Mouse (Mus musculus): ENCODE data around the gene Ip6k1. TPM values are rescaled to one million over a fixed set of nuclear protein-coding genes. Genes with fewer than 3 reads are reported as not detected.
"Not testable (repeated sequence)": the region's sequence is repeated elsewhere in the genome, so short reads cannot be mapped to it uniquely, and the experiment has no call there.

The Ip6k1 gene
- polyA plus RNA-seq, 1 experiment: 222 TPM

DNA sequence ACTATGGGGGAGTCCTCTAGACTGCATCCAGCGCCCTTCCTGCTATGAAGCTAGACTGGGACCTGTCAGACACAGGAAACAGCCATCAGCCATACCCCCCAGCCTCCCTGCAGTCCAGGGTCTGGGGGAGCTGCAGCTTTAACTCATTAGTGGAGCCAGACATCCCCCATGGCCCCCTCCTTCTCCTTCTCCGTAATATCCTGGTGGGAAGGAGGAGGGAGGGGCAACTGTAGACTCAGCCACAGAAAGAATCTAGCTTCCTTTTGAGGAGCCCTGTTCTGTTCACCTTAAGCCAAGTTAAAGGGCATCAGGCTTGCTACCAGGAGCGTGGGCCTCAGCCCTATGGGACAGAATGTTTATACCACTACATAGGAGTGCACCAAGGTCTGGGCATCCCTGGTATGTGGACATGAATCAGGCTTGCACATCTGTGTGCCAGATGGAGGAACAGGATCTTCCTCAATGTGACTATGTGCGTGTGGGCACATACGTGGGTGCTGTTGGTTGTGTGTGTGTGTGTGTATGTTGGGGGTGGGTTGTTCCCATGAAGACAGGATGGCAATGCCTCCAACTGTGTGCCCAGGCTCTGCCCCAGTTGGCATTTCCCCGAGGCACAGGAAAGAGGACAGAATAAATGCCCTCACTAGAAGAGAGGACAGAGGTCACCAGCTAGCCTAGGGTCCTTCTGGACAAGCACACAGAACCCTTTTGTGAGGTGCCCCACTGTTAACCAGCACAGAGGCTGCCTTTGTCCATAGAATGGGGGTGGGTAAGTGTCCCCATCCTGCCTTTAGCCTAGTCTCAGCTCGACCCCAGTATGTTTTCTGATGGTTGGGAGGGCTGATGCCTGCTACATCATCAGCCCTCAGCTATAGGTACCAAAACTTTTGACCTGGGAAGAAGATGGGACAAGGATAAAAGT, 20.4 kb upstream of the Ip6k1 start:
- DNase-seq (ENCODE audit: extremely low spot score in 1 of 2, low spot score in 1 of 2): peak in 1 of 2 experiments; percentile 60

DNA sequence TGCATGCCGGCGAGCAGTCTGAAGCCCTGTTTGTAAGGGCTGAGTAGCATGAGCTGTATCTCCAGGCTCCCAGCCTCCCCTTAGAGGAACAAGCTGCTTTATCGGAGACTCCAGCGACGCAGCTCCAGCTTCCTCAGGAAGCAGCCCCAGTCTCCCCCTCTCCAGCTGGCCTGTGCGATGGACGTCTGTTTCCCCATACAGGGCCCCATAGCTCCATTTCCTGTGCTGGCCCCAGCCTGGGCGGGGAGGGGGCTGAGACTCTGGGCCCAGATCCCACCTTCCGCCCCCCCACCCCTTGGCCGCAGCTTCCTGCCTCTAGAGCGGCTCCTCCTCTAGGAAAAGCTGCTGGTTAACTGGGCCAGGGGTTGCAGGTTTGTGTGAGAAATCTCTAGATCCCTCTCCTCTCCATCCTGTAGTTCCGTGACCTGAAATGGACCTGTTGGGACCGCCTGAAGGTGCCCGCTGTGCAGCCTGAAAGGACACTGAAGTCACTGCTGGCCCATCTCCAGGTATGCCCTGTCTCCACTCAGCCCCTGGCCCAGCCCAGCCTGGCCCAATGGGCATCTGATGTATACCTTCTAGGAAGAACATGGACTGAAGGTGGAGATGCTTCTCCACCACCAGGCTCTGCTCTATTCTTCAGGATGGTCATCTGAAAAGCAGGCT, 19.5 kb upstream of the Ip6k1 start, which contains the start of gene Gm20661:
Gene Gm20661 (plus strand): TSS at position 378 of the 666 bp plus-strand sequence.
- DNase-seq (ENCODE audit: extremely low spot score in 1 of 2, low spot score in 1 of 2): peak in 1 of 2 experiments; percentile 33

DNA sequence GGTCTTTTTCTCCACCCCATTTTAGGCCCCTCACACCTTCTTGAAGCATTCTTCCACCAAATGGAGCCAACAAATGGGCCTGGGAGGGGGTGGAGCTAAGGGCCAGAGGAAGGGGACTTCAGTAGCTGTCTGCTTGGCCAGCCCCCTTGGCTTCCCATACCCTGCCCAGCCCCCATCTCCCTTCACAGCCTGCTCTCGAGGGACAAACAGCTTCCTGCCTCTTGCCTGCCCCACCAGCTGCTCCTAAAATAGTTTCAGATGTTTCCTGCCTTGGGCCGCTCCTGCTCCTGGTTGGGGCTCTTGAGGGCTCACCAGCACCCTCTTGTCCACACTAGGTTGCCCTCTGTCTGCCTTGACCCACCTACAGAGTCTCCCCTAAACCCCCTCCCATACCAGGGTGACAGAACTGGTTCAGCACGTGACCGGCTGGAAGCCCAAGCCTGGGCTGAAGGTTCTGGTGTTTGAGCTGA, 18.8 kb upstream of the Ip6k1 start:
- no peak for DNase-seq (ENCODE audit: extremely low spot score in 1 of 2, low spot score in 1 of 2)

DNA sequence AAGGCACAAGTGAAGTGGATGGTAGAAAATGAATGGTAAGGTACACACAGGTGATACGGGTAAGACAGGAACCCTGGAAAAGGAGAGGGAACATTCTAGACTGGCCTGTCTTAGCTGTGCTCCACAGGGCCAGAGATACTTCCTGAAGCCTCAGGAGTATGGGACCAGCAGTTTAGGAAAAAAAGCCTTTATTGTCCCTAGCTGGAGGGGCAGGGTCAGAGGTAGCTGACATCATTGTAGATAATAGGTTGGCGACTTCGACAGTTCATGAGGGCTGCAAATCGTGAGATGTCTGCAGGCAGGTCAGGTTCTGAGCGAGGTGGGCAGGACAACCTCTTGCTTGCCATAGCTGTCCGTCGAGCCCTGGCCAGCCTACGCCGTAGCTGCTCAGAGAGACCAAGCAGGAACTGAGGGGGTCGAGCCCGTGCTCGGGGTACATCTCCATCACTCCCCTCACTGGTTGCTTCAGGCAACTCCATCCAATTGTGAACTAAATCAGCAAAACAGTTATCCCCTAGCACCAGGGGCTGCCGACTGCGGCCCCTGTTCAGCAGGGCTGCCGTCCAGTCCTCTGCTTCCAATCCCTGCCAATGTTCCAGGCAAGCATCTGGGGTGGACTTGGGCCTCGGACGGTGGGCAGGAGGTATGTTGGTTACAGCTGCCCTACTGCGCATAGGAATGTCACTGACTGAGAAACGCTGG, 18.1 kb upstream of the Ip6k1 start:
- no peak for DNase-seq (ENCODE audit: extremely low spot score in 1 of 2, low spot score in 1 of 2)

DNA sequence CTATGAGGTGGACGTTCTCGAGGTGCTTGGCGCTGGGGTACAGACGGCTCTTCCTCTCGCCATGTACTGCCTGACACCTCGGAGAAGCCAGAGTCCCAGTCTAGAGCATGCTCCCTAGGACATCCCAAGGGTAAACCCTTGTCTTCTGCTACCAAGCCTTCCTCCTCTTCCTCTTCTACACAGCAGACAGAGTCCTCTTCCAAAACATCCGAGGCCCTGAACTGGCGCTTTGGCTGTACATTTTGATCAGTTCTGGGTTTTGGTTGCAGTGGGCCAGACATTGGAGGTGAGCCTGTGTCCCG, 17.6 kb upstream of the Ip6k1 start:
- DNase-seq (ENCODE audit: extremely low spot score in 1 of 2, low spot score in 1 of 2): no peak

DNA sequence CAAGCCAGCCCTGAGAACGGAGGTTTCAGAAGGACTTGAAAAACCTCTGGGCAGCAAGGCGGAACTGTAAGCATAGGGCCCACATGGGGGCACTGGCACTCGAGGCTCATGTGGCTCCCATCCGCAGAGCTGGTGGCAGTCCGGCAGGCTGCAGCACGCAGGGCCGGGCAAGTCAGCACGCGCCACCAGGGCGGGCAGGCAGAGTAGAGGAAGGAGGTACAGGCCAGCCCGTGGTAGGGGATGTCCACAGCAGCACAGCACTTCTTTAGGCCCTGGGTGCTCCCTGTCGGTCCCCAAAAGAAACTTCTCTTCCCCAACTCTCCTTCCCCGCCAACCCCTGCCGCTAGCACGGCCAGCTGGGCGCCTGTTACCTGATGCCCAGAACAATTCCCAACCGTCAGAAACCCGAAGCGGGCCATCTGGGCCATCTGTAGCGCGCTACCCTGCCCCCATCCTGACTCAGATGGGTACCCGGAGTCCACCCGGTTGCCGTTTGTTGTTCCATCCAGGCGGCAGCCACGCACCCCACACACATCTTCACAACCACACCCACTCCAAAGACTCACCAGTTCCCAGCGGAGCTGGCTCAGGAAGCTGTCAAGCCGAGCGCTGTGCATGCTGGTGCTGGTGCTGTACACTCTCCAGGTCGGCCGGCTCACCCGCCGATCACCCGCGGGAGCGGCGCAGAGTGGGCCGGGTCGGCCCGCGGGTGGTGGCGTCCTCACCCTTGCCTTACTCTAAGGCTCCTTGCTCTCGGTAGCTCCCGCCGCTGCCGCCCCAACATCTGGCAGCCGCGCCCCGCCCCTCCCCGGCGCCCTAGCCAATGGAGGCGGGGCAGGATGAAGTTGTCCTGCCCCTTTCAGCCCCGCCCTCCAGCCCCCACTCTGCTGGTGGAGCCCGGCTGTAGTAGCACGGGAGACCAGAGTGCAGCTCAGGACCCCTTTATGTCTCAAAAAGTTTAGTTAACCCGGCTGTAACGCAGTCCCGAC, 16.9 kb upstream of the Ip6k1 start, which contains the start of gene Inka1:
Gene Inka1 (minus strand): TSS at position 749 of the 989 bp plus-strand sequence.
- DNase-seq (ENCODE audit: extremely low spot score in 1 of 2, low spot score in 1 of 2): peak; percentile 49 to 82

DNA sequence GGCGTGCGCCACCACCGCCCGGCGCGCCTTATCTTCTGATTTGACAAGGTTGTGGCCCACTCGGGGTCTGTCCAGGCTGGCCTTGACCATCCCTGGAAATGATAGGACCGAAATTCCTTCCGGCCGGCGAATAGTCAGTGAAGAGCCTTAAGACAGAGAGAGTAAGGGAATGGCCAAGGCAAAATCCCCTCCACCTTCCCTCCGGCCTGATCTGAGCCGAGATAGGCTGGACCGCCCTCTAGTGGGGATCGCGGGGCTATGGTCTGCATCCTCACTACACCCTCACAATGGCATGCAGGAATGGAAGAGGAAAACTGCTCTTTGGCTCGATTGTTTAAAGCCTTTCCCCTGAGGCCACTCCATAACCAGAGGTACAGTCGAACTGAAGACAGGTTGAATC, 15.9 kb upstream of the Ip6k1 start:
- DNase-seq (ENCODE audit: extremely low spot score in 1 of 2, low spot score in 1 of 2): peak in 1 of 2 experiments; percentile 82

DNA sequence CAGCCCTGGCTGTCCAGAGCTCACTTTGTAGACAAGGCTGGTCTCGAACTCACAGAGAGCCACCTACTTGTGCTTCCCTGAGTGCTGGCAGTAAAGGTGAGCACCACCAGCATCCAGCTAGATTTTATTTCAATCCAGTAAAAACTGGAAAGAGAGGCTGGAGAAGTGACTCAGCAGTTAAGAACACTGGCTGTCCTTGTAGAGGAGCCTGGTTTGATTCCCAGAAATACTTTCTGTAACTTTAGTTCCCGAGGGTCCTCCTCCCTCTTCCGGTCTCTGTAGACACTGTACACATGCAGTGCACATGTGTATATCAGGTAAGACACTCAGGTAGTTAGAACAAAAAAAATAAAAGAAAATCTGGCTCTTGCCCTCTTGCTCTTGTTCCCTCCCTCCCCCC, 14.4 kb upstream of the Ip6k1 start:
- no peak for DNase-seq (ENCODE audit: extremely low spot score in 1 of 2, low spot score in 1 of 2)

DNA sequence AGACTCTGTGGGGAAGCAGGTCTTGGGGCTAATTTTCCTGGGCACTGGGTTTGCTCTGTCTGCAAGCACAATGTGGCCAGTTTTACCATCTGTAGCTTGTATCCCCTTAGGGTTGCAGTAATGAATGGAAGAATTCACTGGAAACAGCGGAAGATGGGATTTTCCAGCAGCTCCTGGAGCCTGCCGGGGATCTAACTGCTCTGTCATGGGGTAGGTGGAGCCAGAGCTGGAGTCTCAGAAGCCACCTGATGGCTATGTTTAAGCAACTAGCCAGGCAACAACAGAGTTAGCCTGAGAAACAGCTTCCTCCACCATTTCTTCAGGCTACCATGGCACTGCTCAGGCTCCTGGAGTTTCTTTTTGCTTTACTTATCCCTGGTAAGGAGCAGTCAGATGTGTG, 10.1 kb upstream of the Ip6k1 start, which contains the start of gene Cdhr4:
Gene Cdhr4 (plus strand): TSS at position 301 of the 400 bp plus-strand sequence.
- DNase-seq (ENCODE audit: extremely low spot score in 1 of 2, low spot score in 1 of 2): no peak

DNA sequence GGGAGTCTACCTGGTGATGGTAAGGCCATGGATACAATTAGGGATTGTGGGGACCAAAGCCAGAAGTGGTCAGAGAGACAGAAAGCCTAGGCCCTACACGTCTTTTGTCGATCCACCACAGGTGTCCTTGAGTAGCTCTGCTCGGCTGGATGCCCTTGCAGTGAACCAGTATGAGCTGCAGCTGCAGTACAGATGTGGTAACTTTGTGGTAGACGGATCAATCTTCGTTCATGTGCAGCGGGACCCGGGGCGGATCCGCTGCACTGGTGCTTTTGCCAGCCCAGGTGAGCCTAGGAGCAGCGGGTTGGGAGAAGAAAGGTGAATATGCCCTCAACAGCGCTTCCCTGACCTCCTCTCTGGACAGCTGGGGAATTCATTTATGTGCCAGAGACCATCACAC, 9.3 kb upstream of the Ip6k1 start:
- DNase-seq (ENCODE audit: extremely low spot score in 1 of 2, low spot score in 1 of 2): no peak

DNA sequence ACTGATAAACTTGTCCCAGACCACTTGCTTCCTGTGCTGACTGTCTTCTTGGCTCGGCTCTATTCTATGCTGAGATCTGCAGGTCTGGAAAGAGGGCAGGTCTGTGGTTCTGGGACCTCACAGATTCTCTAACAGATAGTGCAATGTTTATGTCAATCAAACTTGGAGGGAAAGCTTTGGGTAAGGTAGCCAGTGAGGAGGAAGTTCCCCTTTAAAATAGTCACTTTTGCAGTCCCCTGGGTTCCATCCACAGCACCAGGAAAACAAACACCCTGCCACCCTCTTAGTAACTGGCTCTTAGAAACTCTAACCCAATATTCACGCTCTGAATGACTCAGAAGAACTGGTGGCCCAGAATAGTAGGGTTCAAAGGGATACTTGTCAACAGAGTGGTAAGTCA, 7.8 kb upstream of the Ip6k1 start:
- no peak for DNase-seq (ENCODE audit: extremely low spot score in 1 of 2, low spot score in 1 of 2)

DNA sequence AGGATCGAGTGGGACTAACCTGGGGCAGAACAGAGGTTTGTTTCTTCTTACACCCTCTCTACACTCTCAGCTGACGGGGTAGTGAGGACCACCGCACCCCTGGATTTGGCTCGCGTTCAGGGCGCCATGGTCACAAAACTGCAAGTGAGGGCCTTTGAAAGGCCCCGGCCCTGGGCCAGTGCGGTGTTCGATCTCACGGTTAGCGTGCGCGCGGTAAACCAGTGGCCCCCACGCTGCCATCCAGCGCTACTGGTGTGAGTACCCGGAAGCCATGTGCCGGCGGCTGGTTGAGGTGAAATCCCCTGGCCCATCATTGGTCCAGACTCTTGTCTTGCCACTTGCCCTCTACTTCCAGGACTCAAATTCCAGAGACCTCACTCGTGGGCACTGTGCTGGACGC, 6.8 kb upstream of the Ip6k1 start:
- DNase-seq (ENCODE audit: extremely low spot score in 1 of 2, low spot score in 1 of 2): no peak

DNA sequence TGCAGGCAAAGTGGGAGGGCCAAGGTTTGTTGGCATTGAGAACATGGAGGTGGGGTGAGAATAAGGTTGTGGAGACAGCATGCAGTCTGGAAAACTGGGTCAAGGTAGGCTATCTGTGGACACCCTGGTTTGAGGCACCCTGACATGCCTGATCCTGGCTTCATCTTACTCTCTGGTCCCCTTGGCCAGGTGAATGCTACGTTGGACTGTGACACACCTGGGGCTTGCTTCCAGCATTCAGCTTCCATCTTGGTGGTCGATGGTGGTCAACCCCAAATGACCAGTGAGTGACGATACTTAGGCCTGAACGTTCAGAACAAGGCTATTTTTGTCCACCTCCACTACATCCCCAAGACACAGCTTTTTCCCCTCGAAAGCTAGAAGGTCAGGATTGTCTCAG, 6.3 kb upstream of the Ip6k1 start, which contains the start of gene Gm20662:
Gene Gm20662 (plus strand): TSS at position 301 of the 400 bp plus-strand sequence.
- DNase-seq (ENCODE audit: extremely low spot score in 1 of 2, low spot score in 1 of 2): no peak

DNA sequence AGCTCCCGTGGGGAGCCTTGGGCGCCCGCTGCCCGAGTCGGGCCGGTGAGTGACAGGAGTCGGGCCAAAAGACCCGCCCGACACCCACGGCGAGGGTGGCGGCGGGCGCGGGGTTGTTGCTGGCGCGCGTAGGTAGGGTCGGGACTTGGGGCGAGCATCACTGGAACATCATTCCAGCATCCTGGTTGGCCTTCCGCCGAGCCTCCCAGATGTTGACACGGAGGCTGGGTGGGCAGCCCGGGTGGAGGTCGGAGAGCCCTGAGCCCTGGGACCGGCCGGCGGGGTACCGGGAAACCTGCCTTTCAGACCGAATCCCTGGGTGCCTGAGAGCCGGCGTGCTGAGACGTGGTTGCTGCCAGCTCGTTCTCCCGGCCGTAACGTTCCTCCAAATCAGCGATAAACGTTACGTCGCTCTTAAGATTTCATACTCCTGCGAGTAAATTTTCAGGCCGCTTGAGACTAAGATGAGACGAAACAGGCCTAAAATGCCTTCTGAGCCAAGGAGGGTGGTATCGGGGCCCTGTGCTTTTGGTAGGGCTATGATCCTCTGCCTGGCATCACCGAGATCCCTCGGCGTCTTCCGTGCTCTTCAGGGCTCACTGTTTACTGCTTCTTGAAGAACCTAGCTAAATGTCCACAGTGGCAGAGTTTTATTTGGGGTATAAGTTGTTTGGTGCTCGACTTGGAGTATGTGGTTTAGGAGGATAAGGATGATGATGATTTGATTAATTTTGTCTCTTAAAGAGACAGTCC, 653 bp downstream of the Ip6k1 start:
- peak in 1 of 2 experiments; percentile 24 for DNase-seq (ENCODE audit: extremely low spot score in 1 of 2, low spot score in 1 of 2)

DNA sequence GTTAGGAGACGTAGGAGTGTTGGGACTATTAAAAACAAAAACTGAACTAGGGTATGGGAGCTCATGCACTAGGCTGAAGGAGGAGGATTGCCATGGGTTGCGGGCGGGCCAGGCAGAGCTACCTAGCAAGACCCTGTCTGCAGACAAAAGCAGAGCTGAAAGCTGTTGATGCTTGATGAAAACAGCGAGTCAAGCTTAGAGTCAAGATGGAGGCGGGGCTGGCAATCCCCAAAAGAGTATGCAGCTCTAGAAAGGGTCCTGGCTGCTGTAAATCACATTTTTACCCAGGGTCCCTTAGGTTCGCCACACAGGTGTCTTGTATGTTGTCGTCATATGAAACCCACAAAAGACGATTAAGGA, 1.2 kb downstream of the Ip6k1 start:
- peak in 1 of 2 experiments; percentile 14 for DNase-seq (ENCODE audit: extremely low spot score in 1 of 2, low spot score in 1 of 2)

DNA sequence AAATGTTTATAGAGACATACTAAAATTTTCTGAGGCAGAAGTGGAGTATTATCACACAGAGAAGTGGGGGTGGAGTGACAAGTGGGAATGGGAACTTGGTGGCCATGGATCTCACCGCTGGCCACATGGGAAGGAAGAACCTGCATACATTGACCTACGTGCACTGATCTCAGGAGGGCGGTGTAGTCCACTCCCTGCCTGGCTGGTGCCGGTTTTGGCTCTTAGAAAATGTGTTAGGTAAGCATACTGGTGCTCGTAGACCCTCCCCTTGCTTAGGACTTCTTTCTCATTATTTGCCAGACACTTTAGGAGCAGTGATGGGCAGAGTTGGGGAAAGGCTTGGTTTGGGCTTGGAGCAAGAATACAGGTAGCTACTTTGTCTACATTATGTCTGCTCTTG, 5.7 kb downstream of the Ip6k1 start:
- no peak for DNase-seq (ENCODE audit: extremely low spot score in 1 of 2, low spot score in 1 of 2)

DNA sequence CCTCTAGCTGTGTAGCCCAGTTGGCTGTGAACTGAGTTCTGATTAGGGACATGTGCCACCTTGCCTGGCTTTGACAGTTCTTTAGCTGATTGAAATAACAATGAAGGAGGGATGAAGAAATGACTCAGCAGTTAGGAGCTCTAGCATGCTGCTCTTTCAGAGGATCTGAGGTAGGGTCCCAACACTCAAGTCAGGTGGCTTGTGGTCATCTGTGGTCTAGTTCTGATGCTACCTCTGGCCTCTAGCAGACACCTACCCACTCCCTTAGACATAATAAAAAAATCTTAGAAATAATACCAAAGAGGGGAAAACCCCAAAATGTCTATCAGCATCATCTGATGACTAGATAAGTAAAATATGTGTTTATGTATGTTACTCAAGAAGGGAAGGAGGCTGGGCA, 8.1 kb downstream of the Ip6k1 start:
- no peak for DNase-seq (ENCODE audit: extremely low spot score in 1 of 2, low spot score in 1 of 2)

DNA sequence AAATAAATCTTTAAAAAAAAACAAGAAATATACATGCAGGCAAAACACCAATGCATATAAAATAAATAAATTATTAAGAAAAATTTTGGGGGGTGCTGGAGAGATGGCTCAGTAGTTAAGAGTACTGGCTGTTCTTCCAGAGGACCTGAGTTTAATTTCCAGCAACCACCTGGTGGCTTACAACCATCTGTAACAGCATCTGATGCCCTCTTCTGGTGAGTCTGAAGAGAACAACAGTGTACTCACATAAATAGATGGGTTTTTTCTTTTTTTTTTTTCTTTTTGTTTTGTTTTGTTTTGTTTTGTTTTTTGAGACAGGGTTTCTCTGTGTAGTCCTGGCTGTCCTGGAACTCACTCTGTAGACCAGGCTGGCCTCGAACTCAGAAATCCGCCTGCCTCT, 11.3 kb downstream of the Ip6k1 start:
- DNase-seq (ENCODE audit: extremely low spot score in 1 of 2, low spot score in 1 of 2): not testable (repeated sequence)

DNA sequence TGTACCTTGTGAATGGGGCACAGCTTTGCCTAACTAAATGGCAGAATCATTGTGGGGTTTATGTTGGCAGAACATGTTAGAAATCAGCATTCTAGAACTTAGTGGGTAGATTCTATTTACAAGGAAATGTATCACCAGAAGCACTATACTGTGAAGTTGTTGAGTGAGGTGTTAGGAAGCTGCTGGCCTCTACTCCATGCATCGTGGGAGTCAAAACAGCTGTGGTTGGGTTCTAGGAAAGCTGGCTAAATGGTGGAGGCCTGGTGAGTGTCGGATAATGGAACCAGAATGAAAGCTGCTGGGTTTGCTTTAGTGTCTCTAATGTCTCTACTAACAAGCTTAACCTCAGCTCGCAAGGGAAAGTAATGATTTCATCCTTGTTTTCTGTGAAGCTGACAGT, 14.8 kb downstream of the Ip6k1 start:
- peak in 1 of 2 experiments; percentile 54 for DNase-seq (ENCODE audit: extremely low spot score in 1 of 2, low spot score in 1 of 2)

Measured in frontal cortex, adult 2 months (tissue).